Mouse (Mus musculus) CH12.LX (cell line): Measurements from ENCODE around the gene Kcnma1. TPM values are rescaled to one million over a fixed set of nuclear protein-coding genes. Genes with fewer than 3 reads are reported as not detected.

Experiments
- DNase-seq: peaks from one replicate; pipeline ENCODE4 v3.0.0-alpha.2; 2013; ENCODE audit errors: extremely low read depth
- H3K27ac ChIP-seq: 2 replicates; pipeline ENCODE4 v1.5.1; 2012; ENCODE audit warnings: low read depth, mild to moderate bottlenecking, control low read depth, moderate library complexity; ENCODE audit not compliant: insufficient read depth
- H3K27me3 ChIP-seq: replicated peaks from 2 replicates; pipeline ENCODE3; 2012; ENCODE audit warnings: inconsistent platforms
- H3K36me3 ChIP-seq, 2 experiments: replicated peaks in 1 of 2; 2 replicates each; pipeline versions ENCODE3 to v1.6.1; 2012; ENCODE audit warnings: inconsistent platforms in 1 of 2, low read length in 1 of 2, mild to moderate bottlenecking in 1 of 2, mixed read lengths in 1 of 2, moderate library complexity in 1 of 2; ENCODE audit not compliant: control insufficient read depth in 1 of 2, insufficient read depth in 1 of 2
- H3K4me1 ChIP-seq, 2 experiments: 2 replicates each; pipeline ENCODE4 v1.6.1; 2012; ENCODE audit warnings: inconsistent platforms in 1 of 2, moderate library complexity in 1 of 2; ENCODE audit not compliant: insufficient read depth in 2 of 2, control insufficient read depth in 1 of 2
- H3K4me2 ChIP-seq: 2 replicates; pipeline ENCODE4 v1.6.1; 2012; ENCODE audit warnings: low read depth, mild to moderate bottlenecking, control low read depth; ENCODE audit not compliant: poor library complexity, insufficient read depth, severe bottlenecking
- H3K4me3 ChIP-seq, 3 experiments: fragments of 150-350 bp in 1 of 3; sonication (generic) in 1 of 3; replicated peaks in 1 of 3; 2 replicates each; pipeline versions ENCODE3 to v1.5.1; 2011 to 2012; ENCODE audit warnings: low read depth in 2 of 3, low read length in 2 of 3, mild to moderate bottlenecking in 2 of 3, moderate library complexity in 2 of 3, control low read depth in 1 of 3, improper control_type of control experiment in 1 of 3, inconsistent platforms in 1 of 3, mixed read lengths in 1 of 3; ENCODE audit not compliant: poor library complexity in 1 of 3
- H3K79me2 ChIP-seq: replicated peaks from 2 replicates; pipeline ENCODE4 v1.6.1; 2012; ENCODE audit warnings: mild to moderate bottlenecking, moderate library complexity; ENCODE audit not compliant: control insufficient read depth, poor library complexity, insufficient read depth, severe bottlenecking; ENCODE audit errors: extremely low read depth
- H3K9ac ChIP-seq: 2 replicates; pipeline ENCODE4 v1.6.1; 2012; ENCODE audit warnings: low read depth, mild to moderate bottlenecking, control low read depth, moderate library complexity; ENCODE audit not compliant: insufficient read depth
- H3K9me3 ChIP-seq: replicated peaks from 2 replicates; pipeline ENCODE3; 2012; ENCODE audit warnings: low read length, inconsistent platforms, mixed read lengths
- BHLHE40 ChIP-seq: IDR thresholded peaks from 2 replicates; pipeline ENCODE4 v1.6.1; 2011; ENCODE audit warnings: mild to moderate bottlenecking, low read depth, low read length, improper control_type of control experiment
- ELF1 ChIP-seq: IDR thresholded peaks from 2 replicates; pipeline ENCODE4 v1.6.1; 2014; ENCODE audit warnings: low read depth, mild to moderate bottlenecking, inconsistent platforms, low read length, improper control_type of control experiment
- ETS1 ChIP-seq: conservative IDR thresholded peaks from 2 replicates; pipeline ENCODE4 v1.6.1; 2012; ENCODE audit warnings: low read depth, mild to moderate bottlenecking, inconsistent platforms, low read length, improper control_type of control experiment, moderate library complexity
- GABPA ChIP-seq: IDR thresholded peaks from 2 replicates; pipeline ENCODE4 v1.6.1; 2012; ENCODE audit warnings: low read depth, low read length, improper control_type of control experiment, inconsistent platforms; ENCODE audit not compliant: insufficient replicate concordance
- HCFC1 ChIP-seq: IDR thresholded peaks from 2 replicates; pipeline ENCODE4 v1.6.1; 2012; ENCODE audit warnings: low read depth, mild to moderate bottlenecking, inconsistent platforms, low read length, improper control_type of control experiment
- IRF4 ChIP-seq: IDR thresholded peaks from 2 replicates; pipeline ENCODE4 v1.6.1; 2014; ENCODE audit warnings: low read depth, mild to moderate bottlenecking, inconsistent platforms, low read length, improper control_type of control experiment
- JUND ChIP-seq: conservative IDR thresholded peaks from 2 replicates; pipeline ENCODE4 v1.6.1; 2011; ENCODE audit warnings: low read depth, low read length, improper control_type of control experiment
- MAFK ChIP-seq: IDR thresholded peaks from 2 replicates; pipeline ENCODE4 v1.6.1; 2011; ENCODE audit warnings: low read length, improper control_type of control experiment; ENCODE audit not compliant: insufficient replicate concordance
- MAX ChIP-seq: IDR thresholded peaks from 2 replicates; pipeline ENCODE4 v1.6.1; 2011; ENCODE audit warnings: low read length, improper control_type of control experiment
- MAZ ChIP-seq: IDR thresholded peaks from 2 replicates; pipeline ENCODE4 v1.6.1; 2012; ENCODE audit warnings: low read depth, mild to moderate bottlenecking, inconsistent platforms, low read length, improper control_type of control experiment, moderate library complexity
- MEF2A ChIP-seq: IDR thresholded peaks from 2 replicates; pipeline ENCODE4 v1.6.1; 2014; ENCODE audit warnings: low read depth, mild to moderate bottlenecking, inconsistent platforms, low read length, improper control_type of control experiment, borderline replicate concordance
- MYC ChIP-seq: IDR thresholded peaks from 2 replicates; pipeline ENCODE4 v1.6.1; 2011; ENCODE audit warnings: low read depth, mild to moderate bottlenecking, improper control_type of control experiment, low read length
- NRF1 ChIP-seq: IDR thresholded peaks from 2 replicates; pipeline ENCODE4 v1.6.1; 2014; ENCODE audit warnings: low read depth, mild to moderate bottlenecking, inconsistent platforms, low read length, improper control_type of control experiment, moderate library complexity
- POLR2AphosphoS2 ChIP-seq: IDR thresholded peaks from 2 replicates; pipeline ENCODE4 v1.6.1; 2011; ENCODE audit warnings: low read depth, low read length, improper control_type of control experiment
- SIN3A ChIP-seq: IDR thresholded peaks from 2 replicates; pipeline ENCODE4 v1.6.1; 2012; ENCODE audit warnings: low read length, improper control_type of control experiment, inconsistent platforms
- TBP ChIP-seq: conservative IDR thresholded peaks from 2 replicates; pipeline ENCODE4 v1.6.1; 2011; ENCODE audit warnings: low read depth, low read length, improper control_type of control experiment
- UBTF ChIP-seq: IDR thresholded peaks from 2 replicates; pipeline ENCODE4 v1.6.1; 2012; ENCODE audit warnings: low read depth, mild to moderate bottlenecking, inconsistent platforms, low read length, improper control_type of control experiment, moderate library complexity
- USF1 ChIP-seq: IDR thresholded peaks from 2 replicates; pipeline ENCODE4 v1.6.1; 2014; ENCODE audit warnings: low read depth, mild to moderate bottlenecking, inconsistent platforms, low read length, improper control_type of control experiment
- USF2 ChIP-seq: conservative IDR thresholded peaks from 2 replicates; pipeline ENCODE4 v1.6.1; 2011; ENCODE audit warnings: low read depth, low read length, improper control_type of control experiment
- ZNF384 ChIP-seq: IDR thresholded peaks from 2 replicates; pipeline ENCODE4 v1.6.1; 2012; ENCODE audit warnings: low read depth, low read length, improper control_type of control experiment, inconsistent platforms
- dilution Hi-C: fragments of 300-500 bp; cut with MboI; formaldehyde crosslinking; loops from 2 replicates; pipeline ENCODE4 v1.14.3; 2020; ENCODE audit warnings: low sequenced_read_pairs; ENCODE audit not compliant: extremely low pct_unique_long_range_greater_than_20kb, extremely low pct_ligation_motif_present
- in situ Hi-C: fragments of 300-500 bp; cut with MboI; formaldehyde crosslinking; loops from 3 replicates; pipeline ENCODE4 v1.14.3; 2019; ENCODE audit warnings: low sequenced_read_pairs, low pct_ligation_motif_present, low pct_unique_long_range_greater_than_20kb, mixed read lengths
- polyA plus RNA-seq: library from polyadenylated mRNA; unstranded; fragments of >175 nt; gene quantifications from 2 replicates; pipeline ENCODE4 v1.2.1, GENCODE M21; 2012; ENCODE audit warnings: low read depth; ENCODE audit not compliant: insufficient read length
- total RNA-seq, 2 experiments: library from RNA; depleted of rRNA; stranded (reverse); fragments of 300-350 nt in 1 of 2; fragments of >200 nt in 1 of 2; gene quantifications; 2 replicates each; pipeline ENCODE4 v1.2.3; 2012 to 2014

Gene Kcnma1
- total and polyA plus RNA-seq, 3 experiments = 0.10 to 0.17 (median 0.12) TPM

- no peaks in the 10 kb centered on the region for H3K9me3 ChIP-seq
- no peak for TF ChIP-seq ELF1
- no peak for TF ChIP-seq TBP
- H3K4me1 ChIP-seq = peaks cover 0 to 41% of the 10 kb centered on the region in 2 experiments; a peak in 2 of 4 replicates
- no peak overlapping the region for H3K27ac ChIP-seq
- no peaks in the 10 kb centered on the region for H3K36me3 ChIP-seq
- no peaks in the 10 kb centered on the region for H3K27me3 ChIP-seq
- no peak overlapping the region for H3K4me3 ChIP-seq
- H3K9ac ChIP-seq = no peak overlapping the region
- in situ Hi-C loops (loop anchor here (5.0 to 25.0 kb wide), 2 partner anchors 39 to 419 kb away; partner anchors contain the start of gene Kcnma1), dilution Hi-C loops (no loop called here)
- H3K4me2 ChIP-seq = no peak overlapping the region
- no peaks in the 10 kb centered on the region for H3K79me2 ChIP-seq
- no peak for DNase-seq
These were observed 421.4 kb downstream of the Kcnma1 start for GRCm38 (mm10) chr14:23592826-23593447.

GRCm38 (mm10) chr14:23589744-23590481 lies 424.4 kb downstream of the Kcnma1 start:
- Histone ChIP-seq H3K36me3 (no peaks in the 10 kb centered on the region), H3K79me2 (no peaks in the 10 kb centered on the region), H3K9ac (no peak overlapping the region), H3K27me3 (no peaks in the 10 kb centered on the region), H3K4me2 (no peak overlapping the region), H3K4me1 (peaks cover 0 to 30% of the 10 kb centered on the region in 2 experiments; a peak in 2 of 4 replicates), H3K27ac (no peak overlapping the region), H3K4me3 (no peak overlapping the region), H3K9me3 (no peaks in the 10 kb centered on the region)
- DNase-seq = no peak
- no peak for TF ChIP-seq MAZ
- peak; percentile 56; the same call in 1 of the 2 replicates for TF ChIP-seq ZNF384
- TF ChIP-seq SIN3A = no peak
- in situ Hi-C loops = loop anchor here (5.0 to 25.0 kb wide), 2 partner anchors 42 to 422 kb away; partner anchors contain the start of gene Kcnma1
- dilution Hi-C loops = no loop called here

- DNase-seq = no peak
- no peak for TF ChIP-seq IRF4
- no peak for TF ChIP-seq MAFK
- TF ChIP-seq NRF1 = no peak
- no peak for TF ChIP-seq MYC
- TF ChIP-seq GABPA = no peak
- TF ChIP-seq MEF2A = no peak
- TF ChIP-seq HCFC1 = no peak
- no peak for TF ChIP-seq ETS1
- no peak for TF ChIP-seq USF2
- no peak for TF ChIP-seq UBTF
- no peak for TF ChIP-seq BHLHE40
- TF ChIP-seq POLR2AphosphoS2 = no peak
- no peak for TF ChIP-seq MAZ
- TF ChIP-seq USF1 = no peak
- TF ChIP-seq MAX = no peak
- TF ChIP-seq JUND = no peak
- H3K9me3 ChIP-seq = no peaks in the 10 kb centered on the region
- H3K4me3 ChIP-seq = no peak overlapping the region
- H3K36me3 ChIP-seq = no peaks in the 10 kb centered on the region
- no peak overlapping the region for H3K4me2 ChIP-seq
- H3K79me2 ChIP-seq = no peaks in the 10 kb centered on the region
- H3K27ac ChIP-seq = no peak overlapping the region
- H3K9ac ChIP-seq = no peak overlapping the region
- H3K27me3 ChIP-seq = no peaks in the 10 kb centered on the region
- dilution Hi-C loops = no loop called here
- in situ Hi-C loops = loop anchor here (25.0 kb wide), 1 partner anchor 425 kb away; the partner anchor contains the start of gene Kcnma1
- H3K4me1 ChIP-seq = peaks cover 0 to 13% of the 10 kb centered on the region in 2 experiments; a peak in 2 of 4 replicates
These were observed 426.8 kb downstream of the Kcnma1 start for GRCm38 (mm10) chr14:23587451-23587850.
